Mouse (Mus musculus) stomach, postnatal 0 days (tissue): Measurements from ENCODE around the gene Elmo1.

Experiments
- CTCF ChIP-seq: IDR thresholded peaks from 2 replicates; pipeline ENCODE4 v1.5.1; 2016; ENCODE audit warnings: antibody characterized with exemption, low read depth, mild to moderate bottlenecking, moderate library complexity
- EP300 ChIP-seq: optimal IDR thresholded peaks from 2 replicates; pipeline ENCODE3; 2016; ENCODE audit warnings: antibody characterized with exemption

GRCm38 (mm10) chr13:20546568-20547204 lies 456.3 kb downstream of the Elmo1 start:
- TF ChIP-seq CTCF (no peak), EP300 (no peak)
